Mouse (Mus musculus) lung, embryonic 14.5 days (tissue): Measurements from ENCODE around the gene Coil. TPM values are rescaled to one million over a fixed set of nuclear protein-coding genes. Genes with fewer than 3 reads are reported as not detected.

Experiments used
- ATAC-seq: fragments of 200-750 bp; cut with Nextera tagmentation; 2 replicates; pipeline ENCODE4 v1.8.0; 2017; ENCODE audit warnings: mild to moderate bottlenecking, moderate TSS enrichment, moderate library complexity; ENCODE audit not compliant: insufficient read depth
- DNase-seq: peaks from one replicate; pipeline ENCODE4 v3.0.0-alpha.2; 2015
- H3K27ac ChIP-seq: fragments of 300-500 bp; sonication (generic); 2 replicates; pipeline ENCODE4 v1.5.1; 2014; ENCODE audit warnings: low read depth, mild to moderate bottlenecking, moderate library complexity
- H3K27me3 ChIP-seq: fragments of 300-500 bp; sonication (generic); 2 replicates; pipeline ENCODE4 v1.6.1; 2014; ENCODE audit warnings: low read length, control low read depth; ENCODE audit not compliant: insufficient read depth
- H3K36me3 ChIP-seq: fragments of 300-500 bp; sonication (generic); 2 replicates; pipeline ENCODE4 v1.6.1; 2014; ENCODE audit warnings: control low read depth; ENCODE audit not compliant: insufficient read depth
- H3K4me1 ChIP-seq: fragments of 300-500 bp; sonication (generic); 2 replicates; pipeline ENCODE4 v1.6.1; 2014; ENCODE audit warnings: antibody characterized with exemption, control low read depth; ENCODE audit not compliant: insufficient read depth
- H3K4me2 ChIP-seq: fragments of 300-500 bp; sonication (generic); 2 replicates; pipeline ENCODE4 v1.6.1; 2014; ENCODE audit warnings: mild to moderate bottlenecking
- H3K4me3 ChIP-seq: fragments of 300-500 bp; sonication (generic); 2 replicates; pipeline ENCODE4 v1.5.1; 2014; ENCODE audit warnings: low read depth, low read length
- H3K9ac ChIP-seq: fragments of 300-500 bp; sonication (generic); 2 replicates; pipeline ENCODE4 v1.6.1; 2014
- H3K9me3 ChIP-seq: fragments of 300-500 bp; sonication (generic); 2 replicates; pipeline ENCODE4 v1.6.1; 2016; ENCODE audit warnings: low read depth, low read length, control low read depth
- CTCF ChIP-seq: IDR thresholded peaks from 2 replicates; pipeline ENCODE4 v1.5.1; 2016; ENCODE audit warnings: antibody characterized with exemption, low read depth
- WGBS: fragments of 180-500 bp; shearing (Covaris S2); extraction: QIAGEN DNeasy Blood & Tissue Kit; methylation state at CpG from one replicate; pipeline ENCODE4 v1.1.7; 2014; 5-methylcytosine and 5-hydroxymethylcytosine counted together
- polyA plus RNA-seq: library from polyadenylated mRNA; unstranded; fragments of >200 nt; fragmentation: Nextera tagmentation; extraction: Ambion mirVana; gene quantifications from 2 replicates; pipeline ENCODE4 v1.2.1, GENCODE M21; 2014

Gene Coil
- polyA plus RNA-seq, 1 experiment from 2014 or later, result 12.2 TPM

- no peak overlapping the region for H3K27ac ChIP-seq
- H3K4me2 ChIP-seq, result no peak overlapping the region
- ATAC-seq, result no peak
- H3K9me3 ChIP-seq, result no peaks in the 10 kb centered on the region
- no peak overlapping the region for H3K9ac ChIP-seq
- DNase-seq, result no peak
- no peak overlapping the region for H3K4me3 ChIP-seq
- 0 out of 2 replicates have a peak, but pooled peaks cover 7% of the 10 kb centered on the region for H3K4me1 ChIP-seq
- H3K27me3 ChIP-seq, result no peaks in the 10 kb centered on the region
- H3K36me3 ChIP-seq, result peaks cover 19% of the 10 kb centered on the region
- no peak for TF ChIP-seq CTCF
- 90% methylated on average over 5 of the region's 5 CpGs for WGBS
Measured at GRCm38 (mm10) chr11:88952117-88952516, 17.9 kb upstream of the Coil start.

DNA sequence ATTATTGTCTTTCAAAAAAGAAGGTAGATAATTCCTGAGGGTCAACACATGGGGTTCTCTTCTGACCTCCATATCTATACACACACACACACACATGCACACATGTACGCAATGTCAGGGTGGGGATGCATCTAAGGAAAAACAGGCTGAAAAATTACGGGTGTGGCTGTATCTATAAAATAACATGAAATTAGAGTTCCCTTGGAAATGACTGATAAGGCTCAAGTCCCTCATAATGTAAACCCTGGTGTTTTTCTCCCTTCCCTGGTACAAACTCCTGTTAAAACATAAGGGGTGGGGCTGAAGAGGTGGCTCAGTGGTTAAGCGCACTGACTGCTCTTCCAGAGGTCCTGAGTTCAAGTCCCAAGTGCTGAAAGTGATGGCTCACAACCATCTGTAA is 16.5 kb upstream of the Coil start:
- no peak overlapping the region for H3K9ac ChIP-seq
- 91% methylated on average over 3 of the region's 3 CpGs for WGBS
- peaks cover 19% of the 10 kb centered on the region for H3K36me3 ChIP-seq
- no peak overlapping the region for H3K4me3 ChIP-seq
- no peak overlapping the region for H3K4me2 ChIP-seq
- no peak for ATAC-seq
- TF ChIP-seq CTCF, result no peak
- no peaks in the 10 kb centered on the region for H3K9me3 ChIP-seq
- no peaks in the 10 kb centered on the region for H3K27me3 ChIP-seq
- H3K27ac ChIP-seq, result no peak overlapping the region
- DNase-seq, result no peak
- H3K4me1 ChIP-seq, result 0 out of 2 replicates have a peak, but pooled peaks cover 7% of the 10 kb centered on the region

DNA sequence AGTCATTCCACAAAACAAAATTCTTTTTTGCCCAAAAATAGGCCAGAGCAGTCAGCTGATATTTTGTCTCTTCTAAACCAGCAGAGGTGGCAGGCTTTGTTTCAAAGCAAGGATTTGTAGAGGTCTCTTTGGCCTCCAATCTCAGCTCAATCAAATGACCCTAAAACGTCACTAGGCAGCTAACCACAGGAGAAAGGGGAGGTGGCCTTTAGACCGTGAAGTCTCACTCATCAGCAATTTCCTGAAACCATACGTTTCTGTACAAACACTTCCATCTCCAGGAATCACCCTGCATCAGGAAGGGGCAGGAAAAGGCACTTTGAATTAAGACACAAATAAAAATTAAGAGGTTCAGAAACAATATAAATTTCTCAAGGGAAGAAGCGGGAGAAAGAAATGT is 15.2 kb upstream of the Coil start:
- Histone ChIP-seq H3K4me3 (peak overlapping the region; percentile 47), H3K9ac (peak overlapping the region; percentile 56), H3K9me3 (no peaks in the 10 kb centered on the region), H3K4me2 (peak overlapping the region; percentile 60), H3K27ac (peak overlapping the region; percentile 61; the same call in 1 of the 2 replicates), H3K27me3 (no peaks in the 10 kb centered on the region), H3K36me3 (peaks cover 12% of the 10 kb centered on the region), H3K4me1 (0 out of 2 replicates have a peak, but pooled peaks cover 7% of the 10 kb centered on the region)
- no peak for TF ChIP-seq CTCF
- DNase-seq, result peak; percentile 70
- ATAC-seq, result peak; percentile 68; the same call in 1 of the 2 replicates
- WGBS, result 0% methylated on average over 4 of the region's 4 CpGs

DNA sequence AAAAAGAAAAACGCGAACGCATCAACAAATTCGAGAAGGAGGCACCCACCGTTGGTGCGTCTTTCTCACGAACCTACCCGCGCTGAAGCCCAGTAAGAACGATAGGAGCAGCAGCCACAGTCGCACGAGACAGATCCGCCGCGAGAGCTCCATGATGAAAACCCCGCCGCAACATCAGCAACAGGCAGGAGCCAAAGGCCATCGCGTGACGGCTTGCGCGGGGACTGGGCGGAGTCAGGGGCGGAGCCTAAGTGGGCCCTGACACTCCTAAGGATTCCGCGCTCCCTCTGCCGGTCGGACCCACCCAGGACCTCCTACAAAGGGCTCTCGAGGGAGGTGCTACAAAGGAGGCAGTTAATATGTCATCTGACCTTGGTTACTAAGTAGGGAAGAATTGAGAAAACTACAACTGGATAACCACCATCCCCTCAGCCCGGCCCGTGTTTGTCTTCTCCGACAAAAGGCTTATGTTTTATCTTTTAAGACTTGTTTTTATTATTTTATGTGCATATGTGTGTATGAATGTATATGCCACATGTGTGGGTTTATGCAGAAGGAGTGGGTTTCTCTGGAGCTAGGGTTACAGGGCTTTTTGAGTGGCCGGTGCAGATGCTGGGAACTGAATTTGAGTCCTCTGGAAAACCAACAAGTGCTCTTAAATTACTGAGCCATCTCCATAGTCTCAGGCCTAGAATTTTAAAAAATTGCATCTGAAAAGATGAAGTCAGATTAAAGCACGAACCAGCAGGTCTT is 14.7 kb upstream of the Coil start, which contains the start of gene Scpep1:
Gene Scpep1, minus strand, starts transcription at position 249 of the 753 bp plus-strand sequence.
- H3K27ac ChIP-seq, result peak within 1 kb of the TSS; percentile 61; the same call in 1 of the 2 replicates
- H3K4me2 ChIP-seq, result peak within 1 kb of the TSS; percentile 60
- 0 out of 2 replicates have a peak, but pooled peaks cover 7% of the 10 kb centered on the region for H3K4me1 ChIP-seq
- peaks cover 12% of the 10 kb centered on the region for H3K36me3 ChIP-seq
- H3K4me3 ChIP-seq, result peak within 1 kb of the TSS; percentile 47
- peak; percentile 99 for DNase-seq
- 4% methylated on average over 34 of the region's 34 CpGs for WGBS
- TF ChIP-seq CTCF, result peak; percentile 84
- H3K9me3 ChIP-seq, result no peaks in the 10 kb centered on the region
- H3K9ac ChIP-seq, result peak within 1 kb of the TSS; percentile 56
- ATAC-seq, result peak; percentile 98
- no peaks in the 10 kb centered on the region for H3K27me3 ChIP-seq

DNA sequence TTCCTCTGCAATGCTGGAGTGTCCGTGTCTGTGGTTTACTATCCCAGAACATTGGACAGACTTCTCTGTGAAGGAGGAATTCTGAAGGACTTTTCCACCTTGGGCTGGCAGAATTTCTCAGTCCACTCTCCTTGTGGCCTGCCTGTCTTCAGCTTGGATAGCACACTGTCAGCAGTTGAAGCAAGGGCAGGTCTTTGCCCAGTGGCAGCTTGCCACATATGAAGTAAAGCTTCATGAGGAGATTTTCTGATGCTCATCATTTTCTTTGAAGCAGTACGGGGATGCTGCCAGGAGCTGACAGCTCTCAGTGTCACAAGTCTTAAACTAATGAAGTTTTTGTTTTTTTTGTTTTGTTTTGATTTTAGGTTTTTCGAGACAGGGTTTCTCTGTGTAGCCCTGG is 11.2 kb upstream of the Coil start:
- Histone ChIP-seq H3K27ac (no peak overlapping the region), H3K9me3 (no peaks in the 10 kb centered on the region), H3K27me3 (no peaks in the 10 kb centered on the region), H3K9ac (no peak overlapping the region), H3K4me1 (0 out of 2 replicates have a peak, but pooled peaks cover 7% of the 10 kb centered on the region), H3K4me2 (no peak overlapping the region), H3K36me3 (no peaks in the 10 kb centered on the region), H3K4me3 (no peak overlapping the region)
- no peak for TF ChIP-seq CTCF
- WGBS, result 68% methylated on average over 3 of the region's 3 CpGs
- no peak for ATAC-seq
- DNase-seq, result no peak

DNA sequence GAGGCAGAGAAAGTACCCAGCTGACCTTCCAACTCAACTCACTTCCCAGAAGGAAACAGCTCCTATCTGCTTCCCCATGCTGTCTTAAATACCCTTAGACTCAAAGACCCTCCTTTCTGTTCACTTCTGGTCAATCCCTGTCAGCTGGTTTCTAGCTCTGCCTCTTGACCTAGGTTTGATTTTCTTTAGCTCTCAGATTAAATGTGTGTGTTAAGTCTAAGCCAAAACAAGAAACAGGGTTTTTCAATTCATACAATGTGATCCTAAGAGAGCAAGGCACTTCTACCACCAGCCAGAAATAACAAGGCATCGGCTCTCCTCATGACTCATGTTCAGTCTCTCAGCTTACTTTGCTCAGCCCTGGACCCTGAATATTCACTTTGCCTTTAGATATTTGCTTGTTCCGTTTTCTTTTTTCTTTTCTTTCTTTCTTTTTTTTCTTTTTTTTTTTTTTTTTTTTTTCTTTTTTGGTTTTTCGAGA is 3.1 kb upstream of the Coil start, which contains the start of gene Elobl:
Gene Elobl, minus strand, starts transcription at position 51 of the 481 bp plus-strand sequence.
- H3K9me3 ChIP-seq, result no peaks in the 10 kb centered on the region
- no peak within 1 kb of the TSS for H3K9ac ChIP-seq
- no peak for DNase-seq
- H3K4me3 ChIP-seq, result no peak within 1 kb of the TSS
- no peak within 1 kb of the TSS for H3K27ac ChIP-seq
- no peaks in the 10 kb centered on the region for H3K36me3 ChIP-seq
- no peak within 1 kb of the TSS for H3K4me2 ChIP-seq
- WGBS, result 91% methylated on average over 2 of the region's 3 CpGs
- no peak for TF ChIP-seq CTCF
- no peaks in the 10 kb centered on the region for H3K4me1 ChIP-seq
- ATAC-seq, result no peak
- H3K27me3 ChIP-seq, result no peaks in the 10 kb centered on the region
